Mouse (Mus musculus) liver, embryonic 12.5 days (tissue): ENCODE data around the gene Pnrc2. TPM values are rescaled to one million over a fixed set of nuclear protein-coding genes. Genes with fewer than 3 reads are reported as not detected.

Source experiments
- ATAC-seq: fragments of 200-750 bp; cut with Nextera tagmentation; 2 replicates; pipeline ENCODE4 v1.8.0; 2017; ENCODE audit warnings: moderate number of reproducible peaks, mild to moderate bottlenecking, moderate library complexity
- H3K27ac ChIP-seq: fragments of 300-500 bp; sonication (generic); 2 replicates; pipeline ENCODE4 v1.5.1; 2016; ENCODE audit warnings: mild to moderate bottlenecking
- H3K27me3 ChIP-seq: fragments of 300-500 bp; sonication (generic); replicated peaks from 2 replicates; pipeline ENCODE4 v1.6.1; 2016; ENCODE audit warnings: mild to moderate bottlenecking, moderate library complexity
- H3K36me3 ChIP-seq: fragments of 300-500 bp; sonication (generic); 2 replicates; pipeline ENCODE4 v1.6.1; 2016; ENCODE audit warnings: mild to moderate bottlenecking, moderate library complexity
- H3K4me1 ChIP-seq: fragments of 300-500 bp; sonication (generic); 2 replicates; pipeline ENCODE4 v1.6.1; 2016
- H3K4me2 ChIP-seq: fragments of 300-500 bp; sonication (generic); 2 replicates; pipeline ENCODE4 v1.6.1; 2016; ENCODE audit warnings: mild to moderate bottlenecking, moderate library complexity
- H3K4me3 ChIP-seq: fragments of 300-500 bp; sonication (generic); 2 replicates; pipeline ENCODE4 v1.5.1; 2016; ENCODE audit warnings: mild to moderate bottlenecking, moderate library complexity
- H3K9ac ChIP-seq: fragments of 300-500 bp; sonication (generic); 2 replicates; pipeline ENCODE4 v1.6.1; 2016; ENCODE audit warnings: mild to moderate bottlenecking, moderate library complexity
- H3K9me3 ChIP-seq: fragments of 300-500 bp; sonication (generic); replicated peaks from 2 replicates; pipeline ENCODE4 v1.6.1; 2016; ENCODE audit warnings: mild to moderate bottlenecking, moderate library complexity
- WGBS: fragments of 180-500 bp; shearing (Covaris S2); methylation state at CpG from one replicate; pipeline ENCODE4 v1.1.7; 2016; ENCODE audit not compliant: insufficient replicate concordance; 5-methylcytosine and 5-hydroxymethylcytosine counted together
- polyA plus RNA-seq: library from polyadenylated mRNA; unstranded; fragments of >200 nt; fragmentation: Nextera tagmentation; extraction: Ambion mirVana; gene quantifications from 2 replicates; pipeline ENCODE4 v1.2.1, GENCODE M21; 2016

Pnrc2 gene
- polyA plus RNA-seq, 1 experiment from 2014 or later: 91.1 TPM

DNA sequence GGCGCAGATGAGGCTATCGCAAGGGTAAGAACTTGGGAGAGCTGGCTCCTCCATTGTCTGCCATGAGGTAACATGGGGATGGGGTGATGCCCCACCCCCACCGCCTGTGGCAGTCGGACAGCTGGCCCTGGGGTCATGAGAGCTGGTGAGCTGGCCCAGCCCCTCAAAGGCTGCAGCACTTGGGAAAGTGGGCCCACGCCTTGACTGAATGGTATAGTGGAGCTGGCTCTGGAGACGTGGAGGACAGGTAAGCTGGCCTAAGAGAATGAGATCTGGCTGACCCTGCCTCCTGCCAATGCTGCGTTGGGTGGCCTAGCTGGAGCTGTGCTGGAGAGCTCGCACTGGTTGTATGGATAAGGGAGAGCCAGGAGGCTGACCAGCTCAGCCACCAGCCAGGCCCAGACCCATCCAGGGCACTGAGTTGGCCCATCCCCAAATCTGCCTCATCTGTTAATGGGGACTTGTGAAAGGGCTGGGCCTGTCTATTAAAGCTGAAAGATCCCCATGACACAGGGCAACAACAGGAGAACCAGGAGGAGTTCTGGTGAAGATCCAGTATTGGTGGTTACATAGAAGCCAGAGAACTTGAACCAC is 39.4 kb downstream of the Pnrc2 start:
- peaks cover 10% of the 10 kb centered on the region; the same call in 1 of the 2 replicates for H3K27me3 ChIP-seq
- no peak overlapping the region for H3K27ac ChIP-seq
- 73% methylated on average over 8 of the region's 8 CpGs for WGBS
- H3K9ac ChIP-seq: no peak overlapping the region
- no peak overlapping the region for H3K4me2 ChIP-seq
- H3K4me3 ChIP-seq: no peak overlapping the region
- no peaks in the 10 kb centered on the region for H3K36me3 ChIP-seq
- no peaks in the 10 kb centered on the region for H3K4me1 ChIP-seq
- ATAC-seq: no peak
- no peaks in the 10 kb centered on the region for H3K9me3 ChIP-seq

- H3K27ac ChIP-seq: no peak overlapping the region
These were observed 40.1 kb downstream of the Pnrc2 start for GRCm38 (mm10) chr4:135833301-135834123.

DNA sequence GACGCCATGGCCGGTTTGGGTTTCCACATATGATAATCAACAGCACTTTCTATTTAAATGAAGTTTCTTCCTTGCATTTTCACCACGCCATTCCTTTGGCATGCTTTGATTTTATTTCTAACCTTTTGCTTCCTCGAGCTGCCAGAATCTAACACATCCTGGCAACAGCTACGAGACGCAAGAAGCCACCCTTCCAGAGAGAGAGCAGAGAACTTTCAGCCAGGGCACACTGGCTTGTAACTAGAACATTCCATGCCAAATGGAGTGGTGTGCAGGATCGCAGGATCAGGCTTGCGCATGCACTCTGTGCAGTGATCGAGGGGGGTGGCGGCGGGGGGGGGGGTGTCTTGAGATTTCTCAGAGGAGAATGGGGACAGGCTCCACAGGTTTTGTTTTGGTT is 41.6 kb downstream of the Pnrc2 start:
- no peak for ATAC-seq
- Histone ChIP-seq H3K4me1 (peaks cover 4% of the 10 kb centered on the region; the same call in 1 of the 2 replicates), H3K9me3 (no peaks in the 10 kb centered on the region), H3K4me3 (no peak overlapping the region), H3K27ac (no peak overlapping the region), H3K27me3 (0 out of 2 replicates have a peak, but pooled peaks cover 4% of the 10 kb centered on the region), H3K36me3 (no peaks in the 10 kb centered on the region), H3K4me2 (no peak overlapping the region), H3K9ac (no peak overlapping the region)
- WGBS: 71% methylated on average over 11 of the region's 11 CpGs

More at GRCm38 (mm10) chr4:135833301-135834123, 40.1 kb downstream of the Pnrc2 start:
- peaks cover 7% of the 10 kb centered on the region; the same call in 1 of the 2 replicates for H3K27me3 ChIP-seq
- ATAC-seq: no peak
- no peaks in the 10 kb centered on the region for H3K36me3 ChIP-seq
- H3K4me2 ChIP-seq: no peak overlapping the region
- H3K4me1 ChIP-seq: peaks cover 1% of the 10 kb centered on the region; the same call in 1 of the 2 replicates
- no peak overlapping the region for H3K9ac ChIP-seq
- no peak overlapping the region for H3K4me3 ChIP-seq
- 69% methylated on average over 12 of the region's 12 CpGs for WGBS
- H3K9me3 ChIP-seq: no peaks in the 10 kb centered on the region

- H3K27me3 ChIP-seq: no peaks in the 10 kb centered on the region
- ATAC-seq: no peak
- H3K9ac ChIP-seq: no peak overlapping the region
- 62% methylated on average over 11 of the region's 11 CpGs for WGBS
- H3K4me3 ChIP-seq: no peak overlapping the region
- no peaks in the 10 kb centered on the region for H3K9me3 ChIP-seq
- H3K27ac ChIP-seq: no peak overlapping the region; the same call in 1 of the 2 replicates
- H3K4me2 ChIP-seq: no peak overlapping the region
- H3K36me3 ChIP-seq: no peaks in the 10 kb centered on the region
- H3K4me1 ChIP-seq: peaks cover 4% of the 10 kb centered on the region; the same call in 1 of the 2 replicates
These were observed 45.2 kb downstream of the Pnrc2 start for GRCm38 (mm10) chr4:135828491-135828890.

DNA sequence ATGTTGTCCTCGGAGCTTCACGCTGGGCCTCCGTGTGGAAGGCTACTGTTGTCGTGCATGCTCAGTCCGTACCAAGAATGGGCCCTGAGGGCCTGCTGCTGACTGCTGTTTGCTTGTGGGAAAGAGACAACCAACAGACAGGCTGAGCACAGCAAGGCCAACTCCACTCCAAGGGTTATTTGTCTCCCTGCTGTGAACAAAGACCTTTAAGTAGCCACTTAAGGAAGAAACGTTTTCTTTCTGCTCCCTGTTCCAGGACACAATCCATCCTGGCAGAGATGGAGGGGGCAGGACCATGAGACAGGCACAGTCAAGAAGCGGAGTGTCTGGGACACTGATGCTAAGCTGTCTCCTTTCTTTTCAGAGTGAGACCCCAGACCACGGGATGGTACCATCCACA is 49.4 kb downstream of the Pnrc2 start:
- Histone ChIP-seq H3K4me2 (no peak overlapping the region), H3K4me1 (peaks cover 4% of the 10 kb centered on the region; the same call in 1 of the 2 replicates), H3K36me3 (no peaks in the 10 kb centered on the region), H3K9ac (no peak overlapping the region), H3K9me3 (no peaks in the 10 kb centered on the region), H3K27ac (no peak overlapping the region), H3K4me3 (no peak overlapping the region), H3K27me3 (no peaks in the 10 kb centered on the region)
- no peak for ATAC-seq
- 63% methylated on average over 8 of the region's 8 CpGs for WGBS

- H3K4me3 ChIP-seq: no peak overlapping the region
- H3K4me2 ChIP-seq: no peak overlapping the region
- H3K4me1 ChIP-seq: peaks cover 4% of the 10 kb centered on the region; the same call in 1 of the 2 replicates
- H3K9ac ChIP-seq: no peak overlapping the region
- H3K27me3 ChIP-seq: no peaks in the 10 kb centered on the region
- ATAC-seq: no peak
- H3K36me3 ChIP-seq: no peaks in the 10 kb centered on the region
- H3K9me3 ChIP-seq: no peaks in the 10 kb centered on the region
- WGBS: 46% methylated on average over 2 of the region's 2 CpGs
- H3K27ac ChIP-seq: no peak overlapping the region
These were observed 50.4 kb downstream of the Pnrc2 start for GRCm38 (mm10) chr4:135823298-135823697.

DNA sequence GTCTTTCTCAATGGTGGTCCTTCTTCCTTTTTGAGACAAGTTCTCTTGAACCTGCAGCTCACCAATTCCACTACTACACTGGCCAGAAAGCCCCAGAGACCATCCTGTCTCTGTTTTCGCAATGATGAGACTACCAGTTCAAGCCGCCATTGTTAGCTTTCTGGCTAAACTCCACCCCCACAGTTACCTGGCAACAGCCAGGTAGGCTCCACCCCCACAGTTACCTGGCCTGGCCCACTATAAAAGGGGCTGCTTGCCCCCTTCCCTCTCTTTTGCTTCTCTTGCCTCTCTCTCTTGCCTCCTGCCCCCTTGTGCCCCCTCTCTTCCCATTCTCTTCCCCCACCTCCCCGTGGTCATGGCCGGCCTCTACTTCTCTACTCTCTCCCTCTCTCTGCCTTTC is 51.9 kb downstream of the Pnrc2 start:
- WGBS: 80% methylated on average over 4 of the region's 4 CpGs
- Histone ChIP-seq H3K9ac (no peak overlapping the region), H3K4me2 (no peak overlapping the region), H3K27ac (no peak overlapping the region), H3K36me3 (no peaks in the 10 kb centered on the region), H3K4me3 (no peak overlapping the region), H3K9me3 (no peaks in the 10 kb centered on the region), H3K4me1 (peaks cover 19% of the 10 kb centered on the region), H3K27me3 (no peaks in the 10 kb centered on the region)
- ATAC-seq: no peak

Other genes with a start within 250 kb of the Pnrc2 start
- 0.06 and 0.07 TPM in 2 replicates for gene Ifnlr1, start 187.6 kb downstream of the Pnrc2 start, polyA plus RNA-seq
- 0.19 and 0.37 TPM in 2 replicates for gene Il22ra1, start 145.7 kb downstream of the Pnrc2 start, polyA plus RNA-seq
- gene Myom3, start 114.1 kb downstream of the Pnrc2 start, polyA plus RNA-seq: 0.11 and 0.18 TPM in 2 replicates
- gene Srsf10, start 18.1 kb downstream of the Pnrc2 start, polyA plus RNA-seq: 157 TPM in 2 replicates
- gene Cnr2, start 21.5 kb upstream of the Pnrc2 start, polyA plus RNA-seq: 3.9 and 4.3 TPM in 2 replicates
- 22.2 and 23.8 TPM in 2 replicates for gene Fuca1, start 46.9 kb upstream of the Pnrc2 start, polyA plus RNA-seq
- 67.4 and 71.1 TPM in 2 replicates for gene Hmgcl, start 72.6 kb upstream of the Pnrc2 start, polyA plus RNA-seq
- gene Gale, start 89.9 kb upstream of the Pnrc2 start, polyA plus RNA-seq: 36.0 and 41.2 TPM in 2 replicates
- gene Lypla2, start 98.8 kb upstream of the Pnrc2 start, polyA plus RNA-seq: 59.5 and 61.7 TPM in 2 replicates
- 115 and 121 TPM in 2 replicates for gene Pithd1, start 113.4 kb upstream of the Pnrc2 start, polyA plus RNA-seq
- gene Eloa, start 147.9 kb upstream of the Pnrc2 start, polyA plus RNA-seq: 38.2 and 39.4 TPM in 2 replicates
- gene Rpl11, start 179.6 kb upstream of the Pnrc2 start, polyA plus RNA-seq: 350 and 362 TPM in 2 replicates